Mouse (Mus musculus): ENCODE measurements at regions not wholly inside any gene's neighbourhood (a gene's known extent, or its start where the extent isn't known, plus 50 kb on each side); places are given as distances from the start of the nearest gene placed in this dataset.

GRCm38 (mm10) chr4:142791823-142792605 lies 420.8 kb downstream of the Prdm2 start:
- H3K27me3 ChIP-seq (ENCODE audit: control insufficient read depth, insufficient read depth, low read length): no peaks in the 10 kb centered on the region

GRCm38 (mm10) chr4:142789048-142789447 lies 423.7 kb downstream of the Prdm2 start:
- no peaks in the 10 kb centered on the region for H3K36me3 ChIP-seq (ENCODE audit: control insufficient read depth, insufficient read depth, low read length)
- no peak for ATAC-seq (ENCODE audit: low FRiP score, low TSS enrichment)
- no peak overlapping the region for H3K27ac ChIP-seq (ENCODE audit: low read depth, low read length)
- H3K9me3 ChIP-seq (ENCODE audit: control insufficient read depth, low read length): no peaks in the 10 kb centered on the region
- no peak overlapping the region for H3K4me3 ChIP-seq (ENCODE audit: low read length)
- H3K4me1 ChIP-seq (ENCODE audit: control insufficient read depth, insufficient read depth, low read length): no peaks in the 10 kb centered on the region
- no peaks in the 10 kb centered on the region for H3K27me3 ChIP-seq (ENCODE audit: control insufficient read depth, insufficient read depth, low read length)
- no peak overlapping the region for H3K9ac ChIP-seq (ENCODE audit: low read depth, low read length)
- H3K4me2 ChIP-seq (replicated peaks; ENCODE audit: low read depth, low read length): no peak overlapping the region
- WGBS: 92% methylated on average over 7 of the region's 7 CpGs

More at GRCm38 (mm10) chr4:142791823-142792605, 420.8 kb downstream of the Prdm2 start:
- H3K4me2 ChIP-seq (replicated peaks; ENCODE audit: low read depth, low read length): no peak overlapping the region
- H3K27ac ChIP-seq (ENCODE audit: low read depth, low read length): no peak overlapping the region
- 83% methylated on average over 3 of the region's 3 CpGs for WGBS
- H3K9ac ChIP-seq (ENCODE audit: low read depth, low read length): no peak overlapping the region
- no peak for ATAC-seq (ENCODE audit: low FRiP score, low TSS enrichment)
- no peaks in the 10 kb centered on the region for H3K9me3 ChIP-seq (ENCODE audit: control insufficient read depth, low read length)
- H3K4me1 ChIP-seq (ENCODE audit: control insufficient read depth, insufficient read depth, low read length): no peaks in the 10 kb centered on the region
- no peaks in the 10 kb centered on the region for H3K36me3 ChIP-seq (ENCODE audit: control insufficient read depth, insufficient read depth, low read length)
- no peak overlapping the region for H3K4me3 ChIP-seq (ENCODE audit: low read length)

- Histone ChIP-seq H3K36me3 (ENCODE audit: control insufficient read depth, insufficient read depth, low read length) (no peaks in the 10 kb centered on the region), H3K9me3 (ENCODE audit: control insufficient read depth, low read length) (no peaks in the 10 kb centered on the region), H3K27ac (ENCODE audit: low read depth, low read length) (no peak overlapping the region), H3K4me2 (replicated peaks; ENCODE audit: low read depth, low read length) (no peak overlapping the region), H3K27me3 (ENCODE audit: control insufficient read depth, insufficient read depth, low read length) (no peaks in the 10 kb centered on the region), H3K4me1 (ENCODE audit: control insufficient read depth, insufficient read depth, low read length) (no peaks in the 10 kb centered on the region), H3K4me3 (ENCODE audit: low read length) (no peak overlapping the region), H3K9ac (ENCODE audit: low read depth, low read length) (no peak overlapping the region)
- ATAC-seq (ENCODE audit: low FRiP score, low TSS enrichment): no peak
- WGBS: 92% methylated on average over 5 of the region's 5 CpGs
These were observed 427.4 kb downstream of the Prdm2 start for GRCm38 (mm10) chr4:142785386-142785785.

GRCm38 (mm10) chr4:142776711-142777411 lies 435.9 kb downstream of the Prdm2 start:
- H3K27ac ChIP-seq (ENCODE audit: low read depth, low read length): no peak overlapping the region
- no peaks in the 10 kb centered on the region for H3K27me3 ChIP-seq (ENCODE audit: control insufficient read depth, insufficient read depth, low read length)
- 7% methylated on average over 10 of the region's 10 CpGs for WGBS
- no peak overlapping the region for H3K4me3 ChIP-seq (ENCODE audit: low read length)
- H3K9me3 ChIP-seq (ENCODE audit: control insufficient read depth, low read length): no peaks in the 10 kb centered on the region
- H3K4me1 ChIP-seq (ENCODE audit: control insufficient read depth, insufficient read depth, low read length): peaks cover 19% of the 10 kb centered on the region
- peak; percentile 48 for ATAC-seq (ENCODE audit: low FRiP score, low TSS enrichment)
- no peak overlapping the region for H3K9ac ChIP-seq (ENCODE audit: low read depth, low read length)
- no peak overlapping the region for H3K4me2 ChIP-seq (replicated peaks; ENCODE audit: low read depth, low read length)
- H3K36me3 ChIP-seq (ENCODE audit: control insufficient read depth, insufficient read depth, low read length): no peaks in the 10 kb centered on the region

GRCm38 (mm10) chr4:142775023-142775422 lies 437.8 kb downstream of the Prdm2 start:
- Histone ChIP-seq H3K9ac (ENCODE audit: low read depth, low read length) (no peak overlapping the region), H3K4me2 (replicated peaks; ENCODE audit: low read depth, low read length) (no peak overlapping the region), H3K9me3 (ENCODE audit: control insufficient read depth, low read length) (no peaks in the 10 kb centered on the region), H3K4me3 (ENCODE audit: low read length) (no peak overlapping the region), H3K36me3 (ENCODE audit: control insufficient read depth, insufficient read depth, low read length) (no peaks in the 10 kb centered on the region), H3K4me1 (ENCODE audit: control insufficient read depth, insufficient read depth, low read length) (peaks cover 22% of the 10 kb centered on the region), H3K27me3 (ENCODE audit: control insufficient read depth, insufficient read depth, low read length) (no peaks in the 10 kb centered on the region), H3K27ac (ENCODE audit: low read depth, low read length) (no peak overlapping the region)
- no peak for ATAC-seq (ENCODE audit: low FRiP score, low TSS enrichment)
- WGBS: 88% methylated on average over 5 of the region's 5 CpGs

GRCm38 (mm10) chr4:142773651-142774151 lies 439.1 kb downstream of the Prdm2 start:
- ATAC-seq (ENCODE audit: low FRiP score, low TSS enrichment): peak; percentile 25
- peaks cover 22% of the 10 kb centered on the region for H3K4me1 ChIP-seq (ENCODE audit: control insufficient read depth, insufficient read depth, low read length)
- H3K9me3 ChIP-seq (ENCODE audit: control insufficient read depth, low read length): no peaks in the 10 kb centered on the region
- H3K27me3 ChIP-seq (ENCODE audit: control insufficient read depth, insufficient read depth, low read length): no peaks in the 10 kb centered on the region
- WGBS: 18% methylated on average over 10 of the region's 10 CpGs
- H3K36me3 ChIP-seq (ENCODE audit: control insufficient read depth, insufficient read depth, low read length): no peaks in the 10 kb centered on the region
- H3K4me3 ChIP-seq (ENCODE audit: low read length): no peak overlapping the region
- H3K4me2 ChIP-seq (replicated peaks; ENCODE audit: low read depth, low read length): peak overlapping the region; percentile 17
- H3K9ac ChIP-seq (ENCODE audit: low read depth, low read length): peak overlapping the region; percentile 23; the same call in 1 of the 2 replicates
- H3K27ac ChIP-seq (ENCODE audit: low read depth, low read length): no peak overlapping the region

GRCm38 (mm10) chr4:142772751-142773455 lies 439.9 kb downstream of the Prdm2 start:
- Histone ChIP-seq H3K4me1 (ENCODE audit: control insufficient read depth, insufficient read depth, low read length) (peaks cover 22% of the 10 kb centered on the region), H3K27ac (ENCODE audit: low read depth, low read length) (no peak overlapping the region), H3K4me2 (replicated peaks; ENCODE audit: low read depth, low read length) (peak overlapping the region; percentile 1; the same call in 1 of the 2 replicates), H3K27me3 (ENCODE audit: control insufficient read depth, insufficient read depth, low read length) (no peaks in the 10 kb centered on the region), H3K36me3 (ENCODE audit: control insufficient read depth, insufficient read depth, low read length) (no peaks in the 10 kb centered on the region), H3K9me3 (ENCODE audit: control insufficient read depth, low read length) (no peaks in the 10 kb centered on the region), H3K4me3 (ENCODE audit: low read length) (no peak overlapping the region), H3K9ac (ENCODE audit: low read depth, low read length) (no peak overlapping the region)
- no peak for ATAC-seq (ENCODE audit: low FRiP score, low TSS enrichment)
- WGBS: 6% methylated on average over 16 of the region's 16 CpGs

- WGBS: 39% methylated on average over 6 of the region's 6 CpGs
- no peak overlapping the region for H3K27ac ChIP-seq (ENCODE audit: low read depth, low read length)
- H3K27me3 ChIP-seq (ENCODE audit: control insufficient read depth, insufficient read depth, low read length): no peaks in the 10 kb centered on the region
- ATAC-seq (ENCODE audit: low FRiP score, low TSS enrichment): no peak
- no peaks in the 10 kb centered on the region for H3K9me3 ChIP-seq (ENCODE audit: control insufficient read depth, low read length)
- H3K36me3 ChIP-seq (ENCODE audit: control insufficient read depth, insufficient read depth, low read length): no peaks in the 10 kb centered on the region
- H3K4me1 ChIP-seq (ENCODE audit: control insufficient read depth, insufficient read depth, low read length): peaks cover 22% of the 10 kb centered on the region
- H3K4me3 ChIP-seq (ENCODE audit: low read length): no peak overlapping the region
- H3K9ac ChIP-seq (ENCODE audit: low read depth, low read length): no peak overlapping the region
- H3K4me2 ChIP-seq (replicated peaks; ENCODE audit: low read depth, low read length): no peak overlapping the region
These were observed 441.2 kb downstream of the Prdm2 start for GRCm38 (mm10) chr4:142771520-142772150.

All from kidney, embryonic 14.5 days (tissue).